19 mouse cellular contexts compared by ENCODE assay signal in the genomic region with DNA sequence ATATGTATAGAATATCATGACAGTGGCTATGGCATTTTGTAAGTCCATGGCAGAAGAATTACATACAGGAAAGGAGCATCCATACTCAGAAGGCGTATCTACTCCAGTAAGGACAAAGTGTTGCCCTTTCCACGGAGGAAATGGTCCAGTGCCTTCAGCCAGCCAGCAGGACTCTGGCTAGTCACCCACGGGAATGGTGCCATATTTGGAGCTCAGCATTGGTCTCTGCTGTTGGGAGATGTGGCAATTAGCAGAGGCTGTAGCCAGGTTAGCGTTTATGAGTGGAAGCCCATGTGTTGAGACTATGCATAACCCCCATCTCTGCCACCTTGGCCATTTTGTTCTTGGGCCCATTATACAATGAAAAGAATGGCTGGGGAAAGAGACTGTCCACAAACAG. TPM values are rescaled to one million over a fixed set of nuclear protein-coding genes. Genes with fewer than 3 reads are reported as not detected.
"Had no signal": no experiment of that assay in that cellular context is flagged by ENCODE, and none has a peak within 500 bp of the region (broad histone marks: within the 10 kb centered on the region; RNA-seq: fewer than 3 reads in every experiment).

No protein-coding gene starts in this region.

- H3K4me3 ChIP-seq: layer of hippocampus, adult 2 months; limb, embryonic 12.5 days; liver, embryonic 13.5 days; lung, embryonic 15.5 days; midbrain, embryonic 12.5 days; neural tube, embryonic 13.5 days; stomach, embryonic 15.5 days had no signal

- H3K36me3 ChIP-seq: limb, embryonic 12.5 days; liver, embryonic 13.5 days; lung, embryonic 15.5 days; midbrain, embryonic 12.5 days; neural tube, embryonic 13.5 days; stomach, embryonic 15.5 days had no signal

- DNase-seq: kidney, postnatal 4 days; liver; liver, embryonic 13.5 days; liver, postnatal 0 days; right cerebral cortex, postnatal 14 days; thymus, adult 2 months; thymus, postnatal 25 days had no signal

- H3K4me1 ChIP-seq: limb, embryonic 12.5 days; liver, embryonic 13.5 days; lung, embryonic 15.5 days; midbrain, embryonic 12.5 days; neural tube, embryonic 13.5 days; stomach, embryonic 15.5 days had no signal

- H3K27ac ChIP-seq: layer of hippocampus, adult 2 months; limb, embryonic 12.5 days; liver, embryonic 13.5 days; lung, embryonic 15.5 days; midbrain, embryonic 12.5 days; neural tube, embryonic 13.5 days; stomach, embryonic 15.5 days had no signal

- H3K27me3 ChIP-seq: liver, embryonic 13.5 days; lung, embryonic 15.5 days; midbrain, embryonic 12.5 days; neural tube, embryonic 13.5 days; stomach, embryonic 15.5 days had no signal

- H3K9me3 ChIP-seq: limb, embryonic 12.5 days; liver, embryonic 13.5 days; lung, embryonic 15.5 days; midbrain, embryonic 12.5 days; neural tube, embryonic 13.5 days; stomach, embryonic 15.5 days had no signal

RNA-seq across cellular contexts. Expression of a gene that starts 42.5 kb away (rescaled TPM):
- total RNA-seq: layer of hippocampus, adult 2 months; layer of hippocampus, postnatal 10 days; left cerebral cortex, postnatal 36 days; megakaryocyte-erythroid progenitor cell, adult 5-6 weeks had no signal
- polyA plus RNA-seq: limb, embryonic 12.5 days; liver, embryonic 13.5 days; liver, postnatal 0 days; lung, embryonic 15.5 days; midbrain, embryonic 12.5 days; midbrain, embryonic 16.5 days; neural tube, embryonic 13.5 days; spleen, adult 2 months; stomach, embryonic 15.5 days; urinary bladder, adult 2 months had no signal

RNA-seq across cellular contexts. Expression of a gene that starts 58.3 kb away (rescaled TPM):
- total RNA-seq: megakaryocyte-erythroid progenitor cell, adult 5-6 weeks had no signal
- polyA plus RNA-seq: liver, embryonic 13.5 days; liver, postnatal 0 days had no signal
